Mouse (Mus musculus) forebrain, embryonic 11.5 days (tissue): ENCODE results near the gene Magi2. TPM values are rescaled to one million over a fixed set of nuclear protein-coding genes. Genes with fewer than 3 reads are reported as not detected.

Experiments
- ATAC-seq: fragments of 200-750 bp; cut with Nextera tagmentation; replicated peaks from 2 replicates; pipeline ENCODE4 v1.8.0; 2017; ENCODE audit warnings: moderate TSS enrichment; ENCODE audit not compliant: low FRiP score
- DNase-seq: peaks from one replicate; pipeline ENCODE4 v3.0.0-alpha.2; 2017; ENCODE audit warnings: low spot score
- H3K27ac ChIP-seq: fragments of 300-500 bp; sonication (generic); 2 replicates; pipeline ENCODE4 v1.5.1; 2014; ENCODE audit warnings: low read depth, low read length
- H3K27me3 ChIP-seq: fragments of 300-500 bp; sonication (generic); 2 replicates; pipeline ENCODE4 v1.6.1; 2014; ENCODE audit warnings: mild to moderate bottlenecking, low read length, mixed read lengths; ENCODE audit not compliant: control insufficient read depth, insufficient read depth
- H3K36me3 ChIP-seq: fragments of 300-500 bp; sonication (generic); 2 replicates; pipeline ENCODE4 v1.6.1; 2014; ENCODE audit warnings: mild to moderate bottlenecking, low read length, moderate library complexity, mixed read lengths; ENCODE audit not compliant: control insufficient read depth, insufficient read depth
- H3K4me1 ChIP-seq: fragments of 300-500 bp; sonication (generic); replicated peaks from 2 replicates; pipeline ENCODE4 v1.6.1; 2014; ENCODE audit warnings: low read length, mixed read lengths; ENCODE audit not compliant: control insufficient read depth, insufficient read depth
- H3K4me2 ChIP-seq: fragments of 300-500 bp; sonication (generic); 2 replicates; pipeline ENCODE4 v1.6.1; 2014; ENCODE audit warnings: low read depth, mild to moderate bottlenecking, low read length, moderate library complexity, mixed read lengths; ENCODE audit not compliant: severe bottlenecking
- H3K4me3 ChIP-seq: fragments of 300-500 bp; sonication (generic); 2 replicates; pipeline ENCODE4 v1.5.1; 2014; ENCODE audit warnings: low read depth, low read length
- H3K9ac ChIP-seq: fragments of 300-500 bp; sonication (generic); 2 replicates; pipeline ENCODE4 v1.6.1; 2014; ENCODE audit warnings: low read length
- H3K9me3 ChIP-seq: fragments of 300-500 bp; sonication (generic); 2 replicates; pipeline ENCODE4 v1.6.1; 2016; ENCODE audit warnings: low read length, mixed read lengths; ENCODE audit not compliant: control insufficient read depth
- WGBS: fragments of 180-500 bp; shearing (Covaris S2); extraction: QIAGEN DNeasy Blood & Tissue Kit; methylation state at CpG from one replicate; pipeline ENCODE4 v1.1.7; 2014; 5-methylcytosine and 5-hydroxymethylcytosine counted together
- polyA plus RNA-seq: library from polyadenylated mRNA; unstranded; fragments of >200 nt; fragmentation: Nextera tagmentation; extraction: Ambion mirVana; gene quantifications from 2 replicates; pipeline ENCODE4 v1.2.1, GENCODE M21; 2014

Magi2 gene
- polyA plus RNA-seq, 1 experiment from 2014 or later, result 10.2 TPM

GRCm38 (mm10) chr5:20492679-20493078 is 1265.8 kb downstream of the Magi2 start:
- ATAC-seq, result no peak
- WGBS, result 94% methylated on average over 7 of the region's 7 CpGs
- Histone ChIP-seq H3K4me1 (no peaks in the 10 kb centered on the region), H3K36me3 (no peaks in the 10 kb centered on the region), H3K9ac (no peak overlapping the region), H3K27me3 (no peaks in the 10 kb centered on the region), H3K4me3 (no peak overlapping the region), H3K4me2 (no peak overlapping the region), H3K9me3 (no peaks in the 10 kb centered on the region), H3K27ac (no peak overlapping the region)
- DNase-seq, result no peak

- no peak for DNase-seq
- H3K27ac ChIP-seq, result no peak overlapping the region
- H3K27me3 ChIP-seq, result no peaks in the 10 kb centered on the region
- H3K4me3 ChIP-seq, result no peak overlapping the region
- no peak overlapping the region for H3K4me2 ChIP-seq
- H3K9ac ChIP-seq, result no peak overlapping the region
- WGBS, result 57% methylated on average over 6 of the region's 6 CpGs
- no peaks in the 10 kb centered on the region for H3K36me3 ChIP-seq
- no peaks in the 10 kb centered on the region for H3K4me1 ChIP-seq
- H3K9me3 ChIP-seq, result no peaks in the 10 kb centered on the region
- ATAC-seq, result no peak
These were observed 1267.2 kb downstream of the Magi2 start for GRCm38 (mm10) chr5:20494010-20494409.

- H3K27me3 ChIP-seq, result no peaks in the 10 kb centered on the region
- ATAC-seq (no peak), DNase-seq (no peak)
- H3K4me3 ChIP-seq, result no peak overlapping the region
- 69% methylated on average over 8 of the region's 8 CpGs for WGBS
- H3K9ac ChIP-seq, result no peak overlapping the region
- H3K36me3 ChIP-seq, result no peaks in the 10 kb centered on the region
- H3K4me2 ChIP-seq, result no peak overlapping the region
- H3K9me3 ChIP-seq, result no peaks in the 10 kb centered on the region
- no peak overlapping the region for H3K27ac ChIP-seq
- H3K4me1 ChIP-seq, result no peaks in the 10 kb centered on the region
These were observed 1270.1 kb downstream of the Magi2 start for GRCm38 (mm10) chr5:20496924-20497323.

- no peak overlapping the region for H3K9ac ChIP-seq
- DNase-seq, result no peak
- no peaks in the 10 kb centered on the region for H3K36me3 ChIP-seq
- H3K27ac ChIP-seq, result no peak overlapping the region
- no peaks in the 10 kb centered on the region for H3K9me3 ChIP-seq
- no peak overlapping the region for H3K4me2 ChIP-seq
- WGBS, result 82% methylated on average over 9 of the region's 9 CpGs
- H3K27me3 ChIP-seq, result no peaks in the 10 kb centered on the region
- H3K4me3 ChIP-seq, result no peak overlapping the region
- ATAC-seq, result no peak
- no peaks in the 10 kb centered on the region for H3K4me1 ChIP-seq
These were observed 1272.3 kb downstream of the Magi2 start for GRCm38 (mm10) chr5:20499031-20499600.

GRCm38 (mm10) chr5:20508609-20509008 is 1281.8 kb downstream of the Magi2 start:
- Histone ChIP-seq H3K9ac (no peak overlapping the region), H3K27ac (no peak overlapping the region), H3K9me3 (no peaks in the 10 kb centered on the region), H3K4me2 (no peak overlapping the region), H3K27me3 (no peaks in the 10 kb centered on the region), H3K4me1 (no peaks in the 10 kb centered on the region), H3K4me3 (no peak overlapping the region), H3K36me3 (no peaks in the 10 kb centered on the region)
- WGBS, result 83% methylated on average over 5 of the region's 5 CpGs
- ATAC-seq (no peak), DNase-seq (no peak)

GRCm38 (mm10) chr5:20509606-20510005 is 1282.8 kb downstream of the Magi2 start:
- 65% methylated on average over 6 of the region's 6 CpGs for WGBS
- no peak overlapping the region for H3K9ac ChIP-seq
- H3K27me3 ChIP-seq, result no peaks in the 10 kb centered on the region
- DNase-seq, result no peak
- no peak overlapping the region for H3K27ac ChIP-seq
- no peak overlapping the region for H3K4me2 ChIP-seq
- ATAC-seq, result no peak
- no peaks in the 10 kb centered on the region for H3K9me3 ChIP-seq
- H3K4me3 ChIP-seq, result no peak overlapping the region
- no peaks in the 10 kb centered on the region for H3K36me3 ChIP-seq
- no peaks in the 10 kb centered on the region for H3K4me1 ChIP-seq

- H3K4me2 ChIP-seq, result no peak overlapping the region
- no peaks in the 10 kb centered on the region for H3K36me3 ChIP-seq
- no peaks in the 10 kb centered on the region for H3K9me3 ChIP-seq
- no peak overlapping the region for H3K9ac ChIP-seq
- no peaks in the 10 kb centered on the region for H3K27me3 ChIP-seq
- DNase-seq, result no peak
- no peak for ATAC-seq
- H3K4me3 ChIP-seq, result no peak overlapping the region
- no peak overlapping the region for H3K27ac ChIP-seq
- no peaks in the 10 kb centered on the region for H3K4me1 ChIP-seq
- WGBS, result 73% methylated on average over 16 of the region's 16 CpGs
These were observed 1285.7 kb downstream of the Magi2 start for GRCm38 (mm10) chr5:20512377-20513126.

- 88% methylated on average over 9 of the region's 9 CpGs for WGBS
- H3K4me3 ChIP-seq, result no peak overlapping the region
- ATAC-seq (no peak), DNase-seq (no peak)
- H3K36me3 ChIP-seq, result no peaks in the 10 kb centered on the region
- no peaks in the 10 kb centered on the region for H3K9me3 ChIP-seq
- no peak overlapping the region for H3K9ac ChIP-seq
- no peak overlapping the region for H3K4me2 ChIP-seq
- H3K4me1 ChIP-seq, result no peaks in the 10 kb centered on the region
- H3K27ac ChIP-seq, result no peak overlapping the region
- no peaks in the 10 kb centered on the region for H3K27me3 ChIP-seq
These were observed 1294.8 kb downstream of the Magi2 start for GRCm38 (mm10) chr5:20521639-20522038.

GRCm38 (mm10) chr5:20522047-20522446 is 1295.2 kb downstream of the Magi2 start:
- no peak overlapping the region for H3K9ac ChIP-seq
- no peaks in the 10 kb centered on the region for H3K4me1 ChIP-seq
- no peaks in the 10 kb centered on the region for H3K36me3 ChIP-seq
- DNase-seq, result no peak
- H3K4me3 ChIP-seq, result no peak overlapping the region
- no peak for ATAC-seq
- H3K9me3 ChIP-seq, result no peaks in the 10 kb centered on the region
- 97% methylated on average over 13 of the region's 13 CpGs for WGBS
- no peak overlapping the region for H3K4me2 ChIP-seq
- H3K27ac ChIP-seq, result no peak overlapping the region
- no peaks in the 10 kb centered on the region for H3K27me3 ChIP-seq
